Mouse (Mus musculus) olfactory bulb, adult 2 months (tissue): ENCODE data around the gene Dhh.

Source experiments
- CTCF ChIP-seq: fragments of 200-500 bp; IDR thresholded peaks from 2 replicates; pipeline ENCODE4 v1.5.1; 2012; ENCODE audit warnings: low read depth, mild to moderate bottlenecking, low read length, moderate library complexity; ENCODE audit not compliant: insufficient read depth
- POLR2A ChIP-seq: fragments of 200-500 bp; IDR thresholded peaks from 2 replicates; pipeline ENCODE4 v1.6.1; 2012; ENCODE audit warnings: mild to moderate bottlenecking, low read depth, low read length, moderate library complexity; ENCODE audit not compliant: insufficient read depth

DNA sequence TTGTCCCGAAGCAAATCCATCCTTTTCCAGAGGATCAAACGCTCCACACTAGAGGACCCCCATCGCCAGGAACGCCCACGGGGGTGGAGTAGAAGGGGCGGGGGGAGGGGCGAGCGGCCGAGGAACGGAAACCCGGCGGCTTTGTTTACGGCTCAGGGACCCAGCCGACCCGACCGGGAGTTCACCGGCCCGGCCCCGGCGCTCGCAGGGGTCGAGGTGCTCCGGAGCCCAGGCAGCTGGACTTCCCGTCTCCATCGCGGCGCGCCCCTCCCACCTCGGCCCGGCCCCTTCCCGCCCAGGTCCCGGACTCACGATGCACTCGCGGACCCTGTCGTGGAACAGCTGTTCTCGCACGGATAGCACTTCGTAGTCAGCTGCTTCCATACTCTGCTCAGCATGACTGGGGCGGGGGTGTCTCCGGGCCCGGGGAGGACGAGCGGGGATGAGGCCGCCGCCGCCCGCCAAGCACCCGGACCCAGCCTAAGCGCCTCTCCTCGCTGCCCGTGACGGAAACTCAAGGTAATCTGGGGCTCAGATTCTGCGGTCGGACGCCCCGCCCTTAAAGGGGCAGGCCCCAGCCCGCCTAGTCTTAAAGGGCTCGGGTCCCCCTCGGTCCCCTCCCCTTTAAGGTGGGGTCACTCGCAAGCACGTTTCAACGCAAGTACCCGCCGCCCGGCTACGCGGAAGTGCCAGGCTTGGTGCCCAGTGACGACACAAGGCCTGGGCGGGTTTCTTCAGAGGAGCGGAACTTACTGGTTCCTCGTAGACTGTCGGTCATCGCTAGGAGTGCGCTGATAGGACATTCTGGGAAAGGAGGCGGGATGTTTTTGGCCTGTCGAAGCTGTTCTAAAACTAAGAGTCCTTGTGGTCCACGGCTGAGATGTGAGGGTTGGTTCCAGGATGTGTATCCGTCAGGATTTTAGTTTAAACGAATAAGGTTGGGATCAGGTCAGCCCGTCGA lies 19.5 kb upstream of the Dhh start, which contains the start of gene Lmbr1l:
- TF ChIP-seq CTCF (no peak), POLR2A (peak; percentile 1; the same call in 1 of the 2 replicates)
